Mouse (Mus musculus): Measurements from ENCODE around the gene Gtf2f2.

Gene Gtf2f2

DNA sequence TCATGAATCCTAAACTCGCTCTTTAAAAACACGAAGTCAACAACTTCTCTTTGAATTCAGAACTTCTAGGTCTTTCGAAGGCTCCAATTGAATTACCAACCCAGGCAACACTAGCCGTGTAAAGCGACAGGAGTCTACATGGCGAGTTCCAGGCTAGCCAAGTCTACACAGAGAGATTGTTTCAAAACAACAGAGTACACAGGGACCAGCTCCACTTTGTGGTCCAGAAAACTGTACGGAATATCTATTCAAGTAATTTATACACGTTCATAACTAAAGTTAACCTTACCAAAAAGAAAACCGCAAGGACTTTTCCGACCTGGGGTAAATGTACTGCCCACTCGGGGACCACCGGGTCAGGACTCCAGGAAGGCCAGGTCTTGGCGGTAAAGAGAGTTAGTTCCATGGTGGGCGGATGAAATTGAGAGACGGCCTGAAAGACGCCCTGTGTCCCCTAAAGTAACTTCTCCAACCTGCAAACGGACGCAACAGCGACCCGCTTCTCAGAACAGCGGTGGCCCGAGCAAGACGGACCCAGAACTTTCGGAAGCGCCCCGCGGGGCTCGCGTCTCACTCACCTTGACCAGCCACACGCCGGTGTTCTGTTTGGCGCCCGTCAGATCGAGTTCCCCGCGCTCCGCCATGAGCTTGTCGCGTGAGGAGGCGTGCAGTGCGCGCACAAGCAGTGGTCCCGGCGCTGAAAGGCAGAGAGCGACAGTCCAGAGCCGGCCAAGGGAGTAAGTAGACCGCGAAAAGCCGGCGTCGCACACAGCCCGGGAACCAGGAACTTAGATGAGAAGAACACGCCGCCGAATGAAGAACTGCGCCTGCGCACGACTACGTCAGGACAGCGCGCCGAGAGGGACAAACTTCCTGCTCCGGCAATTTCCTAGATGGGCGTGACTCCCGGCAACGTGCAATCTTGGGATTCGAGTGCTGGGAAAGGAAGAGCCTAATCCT lies at the start of gene Gtf2f2:
TSS of gene Gtf2f2 (minus strand) at position 764 of the 960 bp plus-strand sequence.
- DNase-seq (ENCODE audit: low spot score) = peak; percentile 96

DNA sequence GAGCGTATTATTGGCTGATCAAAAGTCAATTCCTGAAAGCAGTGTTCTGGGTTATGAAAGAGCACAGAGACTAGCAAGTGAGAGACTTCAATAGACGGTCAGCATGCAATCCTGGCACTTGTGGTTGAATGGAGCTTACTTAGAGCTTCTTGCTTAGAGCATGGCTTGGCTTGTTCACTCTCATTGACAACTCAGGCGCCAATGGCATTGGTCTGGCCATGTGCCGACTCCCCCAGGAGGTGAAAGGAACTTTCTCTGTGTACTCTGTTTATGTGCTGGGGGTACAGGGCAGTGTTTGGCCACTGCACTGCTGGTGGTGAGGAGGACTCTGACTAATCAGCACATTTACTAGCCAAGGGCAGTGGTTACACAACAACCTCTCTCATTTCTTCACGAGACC lies 48.8 kb upstream of the Gtf2f2 start:
- DNase-seq (ENCODE audit: low spot score) = no peak

DNA sequence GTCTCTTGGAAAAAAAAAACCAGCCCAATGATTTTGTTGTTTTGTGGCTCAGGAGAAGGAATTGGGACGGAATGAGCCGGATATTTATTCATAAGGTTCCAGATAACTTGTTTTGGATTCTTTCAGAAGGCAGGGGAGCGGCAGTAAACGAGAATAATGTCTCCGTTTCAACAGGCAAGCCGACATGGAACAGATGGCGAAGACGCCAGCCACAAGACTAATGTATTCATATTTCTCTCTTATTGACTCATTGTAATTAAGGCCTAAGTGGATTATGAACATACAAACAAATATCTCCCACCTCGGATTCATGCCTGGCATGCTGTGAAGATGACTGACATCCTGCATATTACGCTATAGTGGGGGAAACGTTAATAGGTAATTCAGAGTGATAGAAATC lies 43.1 kb upstream of the Gtf2f2 start:
- no peak for DNase-seq (ENCODE audit: low spot score)

DNA sequence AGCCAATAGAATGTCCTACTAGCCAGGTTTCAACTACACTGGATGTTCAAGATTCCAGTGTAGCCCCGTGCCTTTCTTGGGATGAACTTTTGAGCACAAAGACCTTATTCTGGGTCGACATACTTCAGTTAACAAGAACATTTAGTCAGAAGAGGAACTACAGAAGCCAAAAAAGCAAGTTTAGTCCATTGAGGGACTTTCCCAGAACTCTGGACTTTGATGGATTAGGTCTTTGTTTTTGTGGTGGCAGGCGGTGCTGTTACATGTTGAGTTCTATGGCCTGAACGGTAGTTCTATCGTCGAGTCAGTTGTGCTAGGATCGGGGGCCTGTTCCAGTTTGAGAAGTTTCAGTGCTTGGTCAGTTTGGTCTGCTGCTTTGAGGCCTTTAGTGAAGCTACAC lies 41.3 kb upstream of the Gtf2f2 start:
- DNase-seq (ENCODE audit: low spot score) = no peak

DNA sequence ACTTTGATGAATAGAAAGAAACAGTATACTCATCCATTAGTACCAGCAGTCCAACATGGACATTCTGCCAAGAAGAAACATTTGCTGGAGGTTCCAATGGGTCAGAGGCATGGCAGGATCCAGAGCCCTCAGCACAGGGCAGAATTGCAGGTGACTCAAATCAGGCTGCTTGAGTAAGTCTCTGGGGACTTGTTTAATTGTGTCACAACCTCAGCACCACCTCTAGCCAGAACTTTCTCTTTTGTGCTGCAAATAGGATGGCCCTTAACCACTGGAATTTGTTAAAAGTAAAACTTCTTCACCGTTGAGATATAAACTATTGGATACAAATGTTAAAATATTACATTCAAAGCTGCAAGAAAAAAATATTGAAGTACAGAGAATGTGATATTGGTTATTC lies 35.1 kb upstream of the Gtf2f2 start:
- no peak for DNase-seq (ENCODE audit: low spot score)

DNA sequence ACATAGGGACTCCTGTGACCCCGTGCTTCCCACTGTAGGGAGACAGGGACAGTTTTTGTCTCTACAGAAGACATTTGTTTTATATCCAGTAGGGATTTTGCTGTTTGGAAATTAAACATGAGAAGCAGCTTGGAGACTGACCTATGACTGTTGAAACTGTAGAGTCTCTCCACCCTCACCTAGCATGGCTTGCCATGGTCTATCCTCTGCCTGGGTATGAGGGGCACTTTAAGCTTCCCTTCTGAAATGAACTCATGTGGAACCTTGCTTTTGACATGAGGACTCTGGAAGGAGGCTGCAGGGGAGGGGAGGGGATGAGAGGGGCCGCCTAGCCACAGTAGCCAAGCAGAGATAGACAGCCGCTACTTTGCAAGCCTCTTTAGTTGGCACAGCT lies 33.5 kb upstream of the Gtf2f2 start:
- DNase-seq (ENCODE audit: low spot score) = no peak

DNA sequence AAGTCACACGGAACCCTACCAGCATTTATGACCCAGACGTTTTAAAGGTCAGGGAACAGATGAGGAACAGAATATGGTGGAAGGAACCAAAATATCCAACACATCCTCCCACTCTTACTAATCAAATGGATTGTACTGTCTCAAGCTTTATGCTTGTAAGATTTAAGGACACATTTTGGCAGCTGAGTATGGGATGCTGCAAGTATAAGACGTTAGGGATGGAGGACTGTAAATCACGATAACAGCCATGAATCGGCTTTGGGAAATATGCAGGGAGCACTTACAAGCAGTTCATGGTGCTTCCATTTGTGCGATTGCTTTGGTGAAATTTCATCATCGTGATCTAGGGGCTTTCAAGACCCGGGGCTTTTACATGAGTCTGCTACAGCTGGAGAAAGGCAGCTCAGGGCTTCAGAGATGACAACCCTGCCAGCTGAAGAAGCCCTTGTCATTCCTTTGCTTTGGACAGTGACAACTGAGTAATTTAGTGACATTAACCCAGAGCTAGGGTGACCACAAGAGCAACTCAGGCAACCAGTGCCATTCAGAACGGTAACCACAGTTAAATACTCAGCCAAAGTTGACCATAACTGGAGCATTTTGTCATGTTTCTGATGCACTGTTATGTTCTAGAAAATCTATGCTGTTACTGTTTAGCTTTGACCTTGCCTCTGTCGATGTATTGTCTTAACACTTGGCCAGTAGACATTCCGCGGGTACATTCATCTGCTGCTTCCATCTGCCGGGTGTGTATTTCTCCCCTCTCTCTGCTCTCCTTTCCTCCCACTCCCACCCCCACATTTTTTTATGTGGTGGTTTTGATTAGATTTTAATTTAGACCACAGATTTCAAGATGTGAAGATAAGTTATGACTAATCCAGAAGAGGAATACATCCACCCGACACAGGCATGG lies 32.8 kb upstream of the Gtf2f2 start:
- no peak for DNase-seq (ENCODE audit: low spot score)

DNA sequence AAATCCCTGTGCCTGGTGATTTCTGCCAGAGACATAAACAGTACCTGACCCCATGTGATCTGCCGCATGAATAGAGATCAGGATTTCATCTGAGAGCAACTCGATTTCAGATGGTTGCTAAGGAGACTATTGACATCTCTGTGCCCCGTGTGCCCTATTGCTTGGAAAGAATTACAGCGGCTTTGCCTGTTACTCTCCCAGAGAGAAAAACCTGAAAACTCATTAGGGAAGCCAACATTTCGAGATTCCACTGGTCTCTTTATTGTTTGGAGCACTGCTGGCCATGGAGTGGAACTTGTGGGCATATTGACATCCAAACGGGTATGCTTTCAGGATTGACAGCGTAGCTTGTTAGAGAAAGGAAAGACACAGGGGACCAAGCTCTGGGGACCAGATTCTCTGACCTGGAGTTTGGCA lies 22.6 kb upstream of the Gtf2f2 start:
- no peak for DNase-seq (ENCODE audit: low spot score)

DNA sequence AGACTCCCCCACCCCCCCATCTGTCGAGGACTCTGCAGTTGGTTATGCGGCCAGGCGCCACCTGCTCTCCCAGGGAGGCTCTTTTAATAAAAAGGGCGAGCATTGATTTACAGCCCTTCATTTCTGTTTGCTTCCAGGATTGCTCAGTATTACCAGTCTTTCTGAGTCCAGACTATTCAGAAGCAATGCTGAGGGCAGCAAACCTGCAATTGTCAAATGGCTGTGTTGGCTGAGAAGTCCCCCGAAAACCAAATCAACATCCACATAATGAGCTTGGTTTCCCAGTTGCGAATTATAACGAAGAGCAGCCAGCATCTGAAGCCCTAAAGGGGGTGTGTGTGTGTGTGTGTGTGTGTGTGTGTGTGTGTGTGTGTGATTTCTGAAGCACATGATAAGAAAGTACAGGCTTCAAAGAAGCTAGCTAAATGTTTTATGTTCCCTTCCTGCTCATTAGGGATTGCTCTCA lies 22.0 kb upstream of the Gtf2f2 start:
- DNase-seq (ENCODE audit: low spot score) = no peak

DNA sequence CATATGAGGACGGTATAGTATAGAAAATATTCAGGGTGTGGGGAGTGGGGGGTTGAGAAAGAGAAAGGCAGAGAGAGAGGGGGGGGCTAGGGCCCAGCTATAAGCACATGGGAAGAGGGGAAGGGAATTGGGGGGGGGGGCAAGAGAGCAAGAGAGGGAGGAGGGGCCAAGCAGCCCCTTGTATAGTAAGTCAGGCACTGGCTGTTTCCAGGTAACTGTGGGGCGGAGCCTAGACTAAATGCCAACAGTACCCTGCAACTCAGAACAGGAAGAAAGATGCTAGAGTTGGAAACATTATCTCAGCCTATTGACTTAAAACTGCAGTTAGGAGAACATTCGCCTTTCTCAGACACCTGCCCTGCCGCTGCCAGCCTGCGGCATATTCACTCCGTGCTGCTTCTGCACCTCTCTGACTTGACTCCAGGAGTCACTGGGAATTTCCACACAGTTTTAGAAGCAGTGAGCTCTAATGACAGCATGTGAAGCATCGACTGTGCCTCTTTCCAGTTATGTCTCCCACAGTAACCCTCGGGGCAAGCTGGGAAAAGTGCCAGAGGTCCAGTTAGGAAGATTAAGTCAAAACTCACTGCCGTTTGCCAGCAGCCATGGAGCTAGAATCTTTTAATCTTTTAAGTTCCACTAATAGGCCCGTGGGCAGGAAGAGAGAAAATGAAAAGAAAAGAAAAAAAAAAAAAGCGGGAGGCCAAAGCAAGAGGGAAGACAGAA lies 20.6 kb upstream of the Gtf2f2 start:
- DNase-seq (ENCODE audit: low spot score) = no peak

DNA sequence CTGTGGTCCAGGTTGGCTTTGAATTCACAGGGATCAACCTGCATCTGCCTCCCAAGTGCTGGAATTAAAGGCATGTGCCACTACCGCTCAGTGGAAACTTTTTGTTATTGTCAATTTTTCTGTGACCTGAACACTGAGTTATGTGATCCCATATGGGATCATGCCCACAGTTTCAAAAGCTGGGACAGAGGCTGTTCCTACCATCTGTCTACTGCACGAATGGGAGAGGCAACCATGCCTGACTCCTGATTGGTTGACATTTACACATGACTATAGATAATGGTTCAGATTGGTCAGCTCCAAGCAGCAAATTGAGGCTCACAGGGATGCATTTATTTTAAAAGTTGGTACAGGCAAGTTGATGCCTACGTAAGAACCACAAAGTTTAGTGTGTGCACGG lies 14.0 kb upstream of the Gtf2f2 start:
- DNase-seq (ENCODE audit: low spot score) = no peak

DNA sequence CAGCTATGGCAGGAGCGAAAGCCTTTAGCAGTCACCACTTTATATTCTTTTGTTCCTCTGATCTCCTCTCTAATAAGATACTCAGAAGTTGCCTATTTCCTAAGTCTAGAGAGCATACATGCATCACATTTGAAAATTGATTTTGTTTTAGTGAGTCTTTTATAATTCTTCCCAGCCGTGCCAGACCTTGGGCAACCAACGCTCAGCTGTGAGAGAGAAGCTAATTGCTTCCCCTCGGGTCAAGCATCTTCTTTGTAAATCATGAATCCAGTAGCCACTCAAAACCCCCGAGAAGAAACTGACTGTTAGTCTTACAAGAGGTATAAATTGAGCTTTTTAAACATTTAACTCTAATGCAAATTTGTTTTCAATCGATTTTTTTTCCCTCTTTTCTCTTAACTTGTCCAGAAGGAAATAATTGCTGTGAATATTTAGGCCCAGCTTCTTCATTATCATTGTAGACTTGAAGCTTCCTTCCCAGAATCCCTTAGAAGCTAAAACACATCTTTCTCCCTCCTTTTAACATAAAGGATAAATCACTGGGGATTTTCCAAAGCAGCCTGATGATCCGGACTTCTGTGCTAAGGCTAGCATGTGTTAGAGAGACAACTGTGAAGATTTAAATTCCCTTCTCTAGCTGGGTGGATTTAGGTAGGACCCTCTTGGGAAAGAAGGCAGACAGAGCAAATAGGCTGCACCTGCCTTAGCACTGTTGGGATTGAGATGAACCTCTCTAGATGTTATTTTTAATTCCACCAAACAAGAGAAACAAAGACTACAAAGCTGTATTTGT lies 10.5 kb upstream of the Gtf2f2 start:
- no peak for DNase-seq (ENCODE audit: low spot score)

DNA sequence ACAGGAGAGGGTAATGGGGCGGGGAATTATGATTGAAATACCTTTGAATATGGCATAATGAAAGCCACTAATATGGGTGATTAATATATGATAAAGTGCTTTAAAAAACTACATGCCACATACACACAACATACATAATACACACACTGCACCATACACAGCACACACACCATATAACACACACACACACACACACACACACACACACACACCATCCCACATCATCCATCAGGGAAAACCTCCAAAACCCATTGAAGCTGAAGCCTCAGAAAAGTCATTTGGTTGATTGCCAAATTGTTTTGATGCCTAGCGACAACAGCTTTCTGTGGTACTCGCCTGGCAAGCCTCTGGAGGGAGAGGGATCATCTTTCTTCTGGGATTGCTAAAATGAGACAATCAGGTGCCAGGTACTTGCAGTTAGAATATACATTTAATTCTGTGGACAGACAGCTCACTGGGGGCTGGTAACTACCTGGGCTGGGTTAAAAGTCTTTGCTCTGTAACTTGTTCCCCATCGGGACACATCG lies 9.7 kb upstream of the Gtf2f2 start:
- no peak for DNase-seq (ENCODE audit: low spot score)

DNA sequence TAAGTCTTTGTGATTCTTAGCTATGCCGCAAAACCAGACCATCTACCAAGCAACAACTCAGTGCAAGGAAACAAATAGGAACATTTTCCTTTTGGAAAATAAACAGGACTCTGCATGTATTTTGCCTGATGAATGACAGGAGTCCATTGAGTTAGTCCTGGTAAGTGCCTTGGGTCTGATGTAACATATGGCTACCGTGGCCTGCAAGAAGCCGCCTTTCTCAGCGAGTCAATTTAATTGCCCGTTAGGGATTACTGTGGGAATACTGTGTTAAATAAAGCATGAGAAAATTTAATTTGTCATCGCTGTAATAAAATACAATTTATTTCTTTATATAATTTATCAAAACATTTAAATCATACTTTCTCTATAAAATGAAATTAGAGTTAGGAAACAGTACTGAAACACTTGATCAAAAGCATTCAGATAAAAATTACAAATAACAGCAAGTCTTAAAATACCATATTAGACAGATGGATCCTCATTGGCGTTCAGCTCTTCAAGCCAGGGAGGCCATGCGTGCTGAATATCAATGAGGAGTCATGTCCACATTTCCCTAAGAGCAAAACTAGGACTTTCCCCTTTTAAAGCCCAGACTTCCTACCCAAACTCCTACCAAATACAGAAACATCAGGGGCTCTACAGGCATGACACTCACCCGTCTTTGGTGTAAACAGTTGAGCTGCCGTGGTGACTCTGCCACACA lies 7.3 kb upstream of the Gtf2f2 start:
- DNase-seq (ENCODE audit: low spot score) = no peak

DNA sequence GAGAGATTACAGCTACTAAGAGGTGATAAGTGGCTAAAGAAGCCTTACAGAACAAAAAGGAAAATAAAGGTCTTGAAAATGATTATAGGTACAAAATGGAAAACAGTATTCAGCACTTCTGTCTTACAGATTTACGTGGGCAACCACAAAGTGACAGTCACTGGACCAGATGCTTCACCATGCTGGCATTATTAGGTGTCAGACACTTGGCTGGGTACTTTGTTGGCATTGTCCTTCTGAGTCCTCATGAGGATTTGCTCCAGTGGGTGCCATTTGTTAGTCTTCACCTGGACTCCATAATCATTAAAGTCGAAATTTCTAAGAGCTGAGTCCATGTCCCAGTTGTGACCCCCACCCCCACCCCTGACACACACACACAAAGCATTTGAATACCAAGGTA lies 3.7 kb upstream of the Gtf2f2 start:
- DNase-seq (ENCODE audit: low spot score) = no peak

DNA sequence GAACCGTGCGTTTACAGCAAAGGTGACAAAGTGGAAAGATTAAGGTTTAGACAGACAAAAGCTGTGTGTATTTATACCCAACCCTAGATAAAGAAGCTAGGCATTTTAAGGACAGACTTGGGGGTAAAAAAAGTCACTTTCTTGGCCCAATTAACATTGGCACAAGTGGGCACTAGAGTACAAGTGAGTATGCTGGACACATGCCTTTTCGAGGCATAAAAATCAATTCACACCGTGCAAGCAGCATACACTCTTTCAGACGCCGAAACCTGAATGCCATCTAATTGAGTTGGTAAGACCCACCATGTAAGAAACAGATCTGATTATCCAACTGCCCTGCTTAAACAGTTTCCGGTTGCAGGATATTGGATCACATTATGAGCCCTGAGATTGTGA lies 395 bp upstream of the Gtf2f2 start:
- DNase-seq (ENCODE audit: low spot score) = peak; percentile 4

DNA sequence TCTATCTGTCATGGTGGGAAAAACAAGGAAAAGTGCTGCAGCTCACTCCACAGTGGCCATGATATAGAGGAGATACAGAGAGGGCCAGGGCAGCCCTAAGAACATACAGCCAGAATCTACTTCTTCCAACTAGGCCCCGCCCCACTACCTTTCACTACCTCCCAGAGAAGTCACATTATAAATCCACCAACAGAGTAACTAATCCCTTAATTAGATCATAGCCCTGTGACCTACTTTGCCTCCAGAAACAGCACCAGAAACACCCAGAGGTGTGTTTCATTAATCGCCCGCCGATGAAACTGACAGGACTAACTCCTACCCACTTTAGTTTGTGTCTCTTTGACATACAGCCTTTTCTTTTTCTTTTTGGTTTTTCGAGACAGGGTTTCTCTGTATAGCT lies 1.5 kb downstream of the Gtf2f2 start:
- no peak for DNase-seq (ENCODE audit: low spot score)

DNA sequence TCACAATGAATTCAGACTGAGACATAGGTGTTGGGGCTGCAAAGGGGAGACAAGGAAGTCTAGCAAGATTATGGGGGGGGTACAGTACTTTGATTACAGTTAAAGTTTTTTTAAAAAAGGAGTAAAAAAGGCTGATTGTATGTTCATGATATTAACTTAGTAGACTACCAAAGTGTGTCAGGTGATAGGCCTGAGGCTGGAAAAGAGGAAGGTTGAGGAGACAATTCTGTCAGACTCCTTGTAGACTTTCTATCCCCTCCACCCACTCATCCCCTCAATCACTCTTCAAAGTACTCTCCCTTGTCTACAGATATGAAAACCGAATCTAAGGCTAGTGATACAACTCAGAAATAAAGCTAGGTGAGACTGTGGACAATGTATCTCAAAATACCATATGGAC lies 2.5 kb downstream of the Gtf2f2 start:
- no peak for DNase-seq (ENCODE audit: low spot score)

DNA sequence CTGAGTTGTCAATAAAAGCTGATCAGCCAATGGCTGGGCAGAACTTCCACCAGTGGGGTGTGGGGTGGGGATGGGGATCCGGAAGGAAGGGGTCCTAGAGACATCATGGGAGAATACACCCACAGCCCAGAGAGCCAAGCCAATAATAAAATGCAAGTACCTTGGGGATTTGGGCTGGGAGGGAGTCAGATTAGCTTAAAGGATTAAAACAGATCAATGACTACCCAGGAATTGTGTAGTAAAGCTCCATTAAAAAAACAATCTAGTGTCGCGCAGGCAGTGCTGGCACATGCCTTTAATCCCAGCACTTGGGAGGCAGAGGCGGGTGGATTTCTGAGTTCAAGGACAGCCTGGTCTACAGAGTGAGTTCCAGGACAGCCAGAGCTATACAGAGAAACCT lies 5.7 kb downstream of the Gtf2f2 start:
- DNase-seq (ENCODE audit: low spot score) = no peak

DNA sequence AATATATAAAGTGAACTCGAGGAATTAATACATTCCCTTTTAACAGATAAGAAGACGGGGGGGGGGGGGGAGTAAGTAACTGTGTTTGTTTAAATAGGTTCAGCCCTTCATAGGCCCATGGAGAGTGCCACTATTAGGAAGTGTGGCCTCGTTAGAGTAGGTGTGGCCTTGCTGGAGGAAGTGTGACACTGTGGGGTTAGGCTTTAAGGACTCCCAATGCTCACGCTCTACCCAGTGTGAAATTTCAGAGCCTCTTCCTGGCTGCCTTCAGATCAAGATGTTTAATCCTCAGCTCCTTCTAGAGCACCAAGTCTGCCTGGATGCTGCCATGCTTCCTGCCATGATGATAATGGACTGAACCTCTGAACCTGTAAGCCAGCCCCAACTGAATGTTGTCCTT lies 8.9 kb downstream of the Gtf2f2 start:
- no peak for DNase-seq (ENCODE audit: low spot score)
